Mouse (Mus musculus) left cerebral cortex, postnatal 36 days (tissue): Measurements from ENCODE around the gene Hint1. TPM values are rescaled to one million over a fixed set of nuclear protein-coding genes. Genes with fewer than 3 reads are reported as not detected.
"Not testable (repeated sequence)": the region's sequence is repeated elsewhere in the genome, so short reads cannot be mapped to it uniquely, and the experiment has no call there.

Experiments
- DNase-seq, 2 experiments: peaks; one replicate each; pipeline ENCODE4 v3.0.0; 2021 to 2022; ENCODE audit warnings: low spot score in 2 of 2, mixed read lengths in 1 of 2
- intact Hi-C: fragments of 180-260 bp; cut with DNase I; formaldehyde crosslinking; loops from one replicate; pipeline ENCODE4 v1.15.1; 2025
- total RNA-seq, 2 experiments: library from RNA; stranded (reverse); gene quantifications; 2 replicates each; pipeline ENCODE4 v1.2.3; 2021

The Hint1 gene
- 100 to 1,000 TPM; 231 to 246 TPM for total RNA-seq

DNA sequence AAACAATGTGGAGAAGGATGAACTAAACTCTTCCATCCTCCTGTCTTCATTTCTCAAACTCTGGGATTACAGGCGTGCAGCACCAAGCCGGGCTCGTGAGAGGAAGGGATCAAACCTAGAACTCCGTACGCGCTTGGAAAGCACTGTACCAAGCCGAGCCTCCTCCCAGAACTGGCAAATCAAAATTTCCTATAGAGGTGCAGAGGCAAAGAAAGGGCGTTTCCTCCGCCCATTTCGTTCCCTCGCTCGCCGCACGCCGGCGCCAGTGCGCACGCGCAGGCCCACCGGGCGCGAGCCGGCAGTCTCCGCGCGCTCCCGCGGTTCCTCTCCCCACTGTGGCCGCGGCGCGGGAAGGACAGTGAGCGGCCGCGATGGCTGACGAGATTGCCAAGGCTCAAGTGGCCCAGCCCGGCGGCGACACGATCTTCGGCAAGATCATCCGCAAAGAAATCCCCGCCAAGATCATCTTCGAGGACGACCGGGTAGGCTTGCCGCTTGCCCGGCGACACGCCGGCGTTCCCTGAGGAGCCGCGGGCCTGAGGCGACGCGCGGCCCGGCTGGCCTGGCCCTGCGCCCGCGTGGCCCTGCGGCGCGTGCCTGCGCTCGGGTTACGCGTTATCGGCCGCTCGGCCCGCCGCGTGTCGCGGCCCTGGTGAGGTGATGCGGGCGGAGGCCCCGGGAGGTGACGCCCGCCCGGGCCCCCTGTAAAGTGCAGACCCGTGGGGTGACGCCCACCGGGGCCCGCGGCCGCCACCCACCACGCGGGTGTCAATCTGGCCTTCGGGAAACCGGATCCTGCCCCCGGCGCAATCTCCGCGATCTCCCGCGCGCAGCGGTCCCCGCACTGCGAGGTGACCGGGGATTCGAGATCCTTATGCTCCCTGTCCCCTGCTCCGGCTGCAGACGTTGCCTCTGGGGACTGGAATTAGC is at the start of gene Hint1:
Gene Hint1, plus strand, starts transcription at position 265 of the 930 bp plus-strand sequence.
- DNase-seq = peak; percentile 93 to 96
- intact Hi-C loops = loop anchor here (10.0 kb wide), 1 partner anchor 562 kb away; the partner anchor contains the start of gene Acsl6

DNA sequence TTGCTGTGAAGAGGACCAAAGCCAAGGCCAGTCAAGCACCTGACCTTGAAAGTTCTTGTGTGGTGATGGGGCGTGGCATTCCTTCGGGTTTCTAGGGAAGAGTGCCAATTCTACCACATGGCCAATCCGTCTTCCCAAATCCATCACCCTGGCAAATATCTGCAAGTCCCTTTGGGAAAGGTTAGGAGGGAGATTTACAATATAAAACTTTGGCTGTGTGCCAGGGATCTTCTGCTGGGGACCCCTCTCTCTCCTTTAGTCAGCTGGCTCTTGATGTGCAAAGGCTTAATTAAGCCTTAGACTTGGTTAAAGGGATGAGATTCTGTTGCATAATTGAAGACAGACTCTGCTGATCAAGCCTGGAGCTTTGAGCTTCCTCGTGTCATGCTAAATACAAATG is 48.7 kb upstream of the Hint1 start:
- no peak for DNase-seq
- intact Hi-C loops = no loop called here

DNA sequence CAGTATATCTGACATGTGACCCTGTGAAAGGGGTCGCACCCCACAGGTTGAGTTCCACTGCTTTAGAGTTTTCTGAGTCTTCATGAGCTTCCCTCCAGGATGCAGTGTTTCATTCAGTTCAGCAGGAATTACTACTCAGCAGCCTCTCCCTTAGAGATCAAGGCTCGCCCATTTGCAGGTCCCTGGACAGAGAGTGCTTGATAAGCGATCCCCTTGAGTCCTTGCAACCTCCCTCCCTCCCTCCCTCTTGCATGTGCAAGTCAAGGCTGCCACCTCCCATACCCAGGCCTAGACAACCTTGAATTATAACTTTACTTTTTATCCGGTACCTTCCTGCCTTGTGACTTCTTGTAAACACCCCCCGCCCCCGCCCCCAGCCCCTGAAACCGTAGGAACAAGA is 46.7 kb upstream of the Hint1 start:
- intact Hi-C loops = no loop called here
- DNase-seq = no peak

DNA sequence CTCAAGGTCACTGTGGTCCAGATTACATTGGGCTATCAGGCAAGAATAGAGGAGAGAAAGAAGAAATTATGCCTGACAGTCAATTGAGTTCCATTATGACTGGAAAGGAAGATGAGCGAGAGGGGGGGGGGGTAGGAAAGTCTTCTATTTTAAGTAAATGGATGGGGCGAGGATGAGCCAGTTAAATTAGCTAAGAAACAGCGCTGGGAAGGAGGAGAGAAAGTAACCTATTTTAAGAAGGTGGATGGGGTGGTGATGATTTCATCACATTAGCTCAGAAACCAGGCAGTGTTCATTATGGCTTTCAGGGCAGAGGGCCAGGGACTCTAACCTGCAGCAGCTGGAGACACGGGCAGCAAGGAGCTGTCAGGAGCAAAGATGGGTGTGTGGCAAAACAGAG is 42.7 kb upstream of the Hint1 start:
- DNase-seq = peak; percentile 38 to 53
- intact Hi-C loops = no loop called here

DNA sequence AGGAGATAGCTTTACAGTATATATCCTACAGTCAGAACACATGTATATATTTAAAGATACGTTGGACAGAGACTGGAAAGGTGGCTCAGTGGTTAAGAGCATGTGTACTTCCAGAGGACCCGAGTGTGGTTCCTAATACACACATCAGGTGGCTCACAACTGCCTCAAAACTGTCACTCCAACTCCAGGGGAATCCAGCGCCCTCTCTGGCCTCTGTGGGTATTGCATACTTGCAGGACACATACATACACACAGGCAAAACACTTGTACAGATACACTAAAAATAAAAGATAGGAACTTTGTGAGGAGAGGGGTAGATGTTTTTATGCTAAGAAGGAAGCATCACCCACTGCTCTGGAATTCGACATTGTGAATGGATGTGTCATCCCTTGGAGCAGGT is 40.4 kb upstream of the Hint1 start:
- intact Hi-C loops = no loop called here
- DNase-seq = no peak

DNA sequence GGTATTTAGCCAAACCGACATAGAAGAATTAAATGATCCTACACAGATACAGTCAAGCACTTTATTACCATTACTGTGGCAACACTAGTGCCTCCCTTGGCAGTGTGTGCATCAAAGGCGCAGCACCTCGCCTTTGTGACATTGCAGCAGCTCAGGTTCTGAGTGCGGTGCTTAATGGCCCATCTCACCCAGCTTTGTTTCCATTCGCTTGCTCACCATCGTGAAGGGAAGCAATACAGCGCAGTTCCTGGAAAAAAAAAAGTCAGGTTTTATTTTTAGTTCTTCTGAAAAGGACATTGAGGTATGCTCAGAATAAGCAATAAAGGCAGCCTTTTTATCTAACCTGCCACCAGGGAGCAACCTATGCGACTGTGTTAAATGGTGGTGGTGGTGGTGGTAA is 39.4 kb upstream of the Hint1 start:
- DNase-seq = no peak
- intact Hi-C loops = no loop called here

DNA sequence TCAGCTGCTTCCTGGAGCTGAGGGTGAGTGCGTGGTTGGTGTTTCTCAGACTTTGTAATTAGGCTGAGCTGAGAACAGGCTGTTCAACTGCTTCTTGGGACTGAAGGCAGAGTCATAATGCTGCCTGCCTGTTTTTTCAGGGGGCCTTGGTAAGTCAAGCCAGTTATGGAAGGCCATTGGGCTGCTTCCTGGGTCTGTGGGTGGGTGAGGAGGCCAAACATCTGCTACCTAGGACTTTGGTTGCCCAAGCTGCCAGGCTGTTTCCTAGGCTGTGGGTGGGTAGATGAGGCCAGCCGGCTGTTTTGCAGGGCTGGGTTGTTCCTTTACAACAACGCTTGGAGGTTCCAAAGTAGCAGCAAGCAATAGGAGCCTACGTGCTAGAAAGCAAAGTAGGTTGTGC is 32.4 kb upstream of the Hint1 start:
- DNase-seq = peak; percentile 85 to 89
- intact Hi-C loops = loop anchor here (1.0 kb wide), 1 partner anchor 29 kb away; no protein-coding TSS in a partner anchor

DNA sequence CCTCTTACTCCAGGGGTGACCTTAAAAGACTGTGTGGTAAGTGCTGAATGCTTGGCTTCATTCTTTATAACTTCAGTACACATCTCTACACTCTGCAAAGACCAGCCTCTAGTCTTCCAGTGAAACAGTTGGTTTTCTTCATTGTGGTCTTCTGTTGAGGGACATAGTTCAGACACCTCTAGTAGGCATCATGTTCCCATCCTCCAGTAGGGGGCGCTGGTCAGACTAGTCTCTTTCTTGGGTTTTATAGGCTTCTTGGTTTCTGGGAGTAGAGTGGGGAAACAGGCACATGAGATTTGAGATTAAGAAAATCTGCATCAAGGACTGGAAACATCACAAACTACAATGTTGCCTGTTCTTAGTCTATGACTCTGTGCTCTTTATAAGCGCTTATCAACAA is 31.6 kb upstream of the Hint1 start:
- no peak for DNase-seq
- intact Hi-C loops = no loop called here

DNA sequence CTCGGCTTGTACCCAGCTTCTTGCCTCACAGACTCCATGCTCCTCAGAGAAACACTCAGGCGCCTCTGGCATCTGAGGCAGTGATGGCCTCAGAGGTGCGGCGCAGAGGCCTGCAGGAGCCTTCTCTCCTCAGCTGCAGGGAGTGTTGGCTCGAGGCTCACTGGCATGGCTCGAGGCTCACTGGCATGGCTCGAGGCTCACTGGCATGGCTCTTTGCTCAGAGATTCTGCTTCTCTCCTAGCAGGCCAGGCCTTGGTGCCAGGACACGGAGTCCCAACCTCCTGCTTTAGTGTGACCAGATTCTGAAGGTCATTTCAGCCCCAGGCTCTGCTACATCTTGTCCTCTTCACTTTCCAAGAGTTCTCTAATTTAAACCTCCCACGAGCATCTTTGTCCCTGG is 30.1 kb upstream of the Hint1 start:
- intact Hi-C loops = no loop called here
- DNase-seq = peak in 1 of 2 experiments; percentile 25

DNA sequence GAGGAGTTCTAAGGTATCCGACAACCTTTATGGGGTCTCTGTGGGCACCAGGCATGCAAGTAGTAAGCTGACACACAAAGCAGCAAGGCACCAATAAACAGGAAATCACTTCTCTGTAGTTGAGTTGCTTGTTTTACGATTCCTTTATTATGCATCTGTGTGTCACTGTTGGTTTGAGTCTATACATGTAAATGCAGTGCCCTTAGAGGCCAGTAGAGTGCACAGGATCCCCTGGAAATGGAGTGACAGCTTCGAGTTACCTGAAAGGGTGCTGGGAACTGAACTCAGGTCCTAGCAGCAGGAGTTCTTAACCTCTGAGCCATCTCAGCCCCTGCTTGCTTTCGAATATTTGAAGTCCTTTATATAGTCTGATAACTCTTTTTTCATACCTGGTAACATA is 26.5 kb upstream of the Hint1 start:
- intact Hi-C loops = no loop called here
- DNase-seq = no peak

DNA sequence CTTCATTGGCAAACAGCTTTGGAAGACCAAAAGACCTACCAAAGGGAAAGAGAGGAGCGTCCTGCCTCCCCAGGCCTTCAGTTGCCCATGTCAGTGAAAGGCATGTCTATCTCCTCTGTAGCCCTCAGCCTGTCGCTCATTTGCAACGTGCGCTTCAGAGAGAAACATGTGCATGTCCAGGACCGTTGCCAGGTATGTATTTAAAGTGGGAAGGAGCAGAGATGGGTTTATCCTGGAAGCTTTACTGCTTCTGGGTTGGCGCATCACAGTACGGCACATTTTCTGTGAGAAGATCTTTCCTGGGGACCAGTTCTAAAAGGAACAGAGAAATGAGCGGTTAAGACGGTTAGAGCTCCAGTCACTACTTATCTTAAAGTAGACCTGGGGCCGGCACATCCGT is 25.3 kb upstream of the Hint1 start:
- intact Hi-C loops = no loop called here
- DNase-seq = peak in 1 of 2 experiments; percentile 15

DNA sequence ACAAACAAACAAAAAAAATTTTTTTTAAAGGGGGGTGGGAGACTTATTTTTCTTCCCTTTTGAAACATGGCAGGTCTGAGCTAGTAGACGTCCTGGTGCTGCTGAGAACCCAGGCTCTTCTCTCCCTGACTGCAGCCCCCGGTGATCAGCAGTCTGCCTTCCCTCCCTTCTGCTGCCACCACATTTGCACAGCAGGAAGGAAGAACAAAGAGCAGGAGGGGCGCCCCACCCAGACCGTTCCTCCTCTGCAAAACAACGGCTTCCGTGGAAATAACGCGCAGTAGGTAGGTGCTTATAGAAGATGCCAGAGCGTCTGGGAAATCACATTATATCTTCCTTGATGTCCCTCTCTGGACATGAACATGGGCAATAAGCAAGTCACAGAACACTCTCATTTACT is 21.8 kb upstream of the Hint1 start:
- intact Hi-C loops = no loop called here

DNA sequence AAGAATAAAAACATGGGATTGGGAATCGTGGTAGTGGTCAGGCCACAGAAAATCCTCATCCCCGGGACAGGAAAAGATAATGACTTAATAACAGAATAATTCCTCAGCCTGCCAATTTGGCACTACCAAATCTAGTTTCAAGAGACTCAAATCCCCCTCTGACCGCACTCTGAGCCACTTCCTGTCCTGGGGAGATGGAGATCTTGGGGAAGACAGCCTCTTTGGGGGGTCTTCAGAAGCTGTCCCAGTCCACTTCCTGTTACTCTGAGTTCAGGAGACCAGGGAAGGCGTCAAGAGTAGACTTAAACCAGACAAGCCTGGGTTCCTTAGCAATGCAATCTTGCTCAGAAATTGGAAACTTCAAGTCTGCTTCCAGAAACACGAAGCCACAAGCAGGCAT is 21.2 kb upstream of the Hint1 start:
- no peak for DNase-seq
- intact Hi-C loops = no loop called here

More for the DNA sequence above, 21.8 kb upstream of the Hint1 start:
- no peak for DNase-seq

DNA sequence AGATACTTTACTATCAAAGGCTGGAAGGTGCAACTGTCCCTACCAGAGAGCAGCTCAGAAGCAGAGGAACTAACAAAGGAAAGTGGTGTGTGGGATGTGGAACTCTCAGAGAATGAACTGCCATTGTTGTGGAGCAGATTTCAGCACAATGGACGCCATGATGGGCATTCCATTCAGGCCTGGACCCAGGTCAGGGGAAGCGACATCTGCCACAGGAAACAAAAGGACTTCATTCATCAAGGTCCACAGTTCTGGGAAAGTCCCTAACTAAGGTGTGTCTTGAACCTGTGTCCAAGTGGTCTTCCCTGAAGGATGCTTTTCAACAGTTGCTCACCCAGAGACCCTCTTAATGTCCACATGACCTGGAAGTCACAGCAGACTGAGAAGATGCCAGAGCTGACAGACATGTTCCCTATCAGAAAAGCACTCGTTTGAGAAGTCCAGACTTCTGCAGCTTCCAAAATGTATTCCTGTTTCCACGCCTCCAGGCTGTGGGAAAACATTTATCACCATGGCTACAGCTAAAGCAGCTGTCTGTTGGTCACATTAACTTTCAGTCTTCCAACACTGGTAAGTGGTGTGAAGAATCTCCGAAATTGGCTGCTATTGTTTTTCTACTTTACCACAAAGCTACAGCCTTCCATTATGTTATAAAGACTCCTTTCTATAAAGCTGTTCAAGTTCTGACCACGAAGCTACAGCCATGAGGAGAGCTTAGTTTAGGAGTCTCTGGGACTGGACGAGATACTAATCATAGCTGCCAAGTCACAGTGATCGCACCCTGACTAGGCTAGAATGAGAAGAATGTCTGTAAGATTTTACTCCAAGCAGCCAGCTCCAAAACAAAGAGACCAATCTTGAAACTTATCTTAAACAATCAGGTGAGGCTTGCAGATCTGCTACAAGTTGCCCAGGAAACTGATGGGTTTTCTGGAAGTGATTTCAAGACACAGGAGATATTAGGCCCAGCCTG is 20.4 kb upstream of the Hint1 start:
- intact Hi-C loops = no loop called here
- DNase-seq = no peak

DNA sequence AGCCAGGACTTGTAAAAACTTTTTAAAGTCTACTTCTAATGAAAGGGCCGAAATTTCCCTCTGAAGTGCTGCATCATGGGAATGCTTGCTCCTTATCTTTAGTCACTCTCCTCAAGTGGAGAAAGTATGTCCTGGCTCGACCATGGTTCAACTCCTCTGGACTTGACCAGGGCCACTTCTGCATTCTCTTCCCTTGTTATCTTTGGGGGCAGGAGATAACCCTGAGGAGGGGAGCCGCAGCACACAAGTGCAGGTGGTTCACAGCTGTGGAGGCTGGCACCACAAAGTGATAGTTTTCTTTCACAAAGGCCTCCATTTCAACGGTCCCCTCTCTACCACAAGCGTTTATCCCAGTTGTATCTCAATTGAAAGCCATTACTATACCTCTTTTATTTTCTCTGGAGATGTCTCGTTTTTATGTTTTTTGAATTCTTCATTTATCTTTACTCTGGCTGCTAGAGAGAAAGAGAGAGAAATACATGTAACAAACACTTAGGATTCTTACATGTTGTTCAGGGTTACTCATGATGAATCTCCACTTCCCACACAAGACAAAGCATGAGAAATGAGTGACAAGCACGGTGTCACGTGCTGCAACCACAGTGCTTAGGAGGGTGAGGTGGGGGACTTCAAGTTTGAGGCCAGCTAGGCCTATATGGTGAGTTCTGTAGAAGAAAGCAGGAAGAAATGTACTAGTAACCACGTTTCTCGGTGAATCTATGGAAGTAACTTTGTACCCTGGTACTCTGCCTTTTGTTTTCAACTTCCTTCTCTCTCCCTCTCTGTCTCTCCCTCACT is 16.0 kb upstream of the Hint1 start:
- no peak for DNase-seq
- intact Hi-C loops = no loop called here

DNA sequence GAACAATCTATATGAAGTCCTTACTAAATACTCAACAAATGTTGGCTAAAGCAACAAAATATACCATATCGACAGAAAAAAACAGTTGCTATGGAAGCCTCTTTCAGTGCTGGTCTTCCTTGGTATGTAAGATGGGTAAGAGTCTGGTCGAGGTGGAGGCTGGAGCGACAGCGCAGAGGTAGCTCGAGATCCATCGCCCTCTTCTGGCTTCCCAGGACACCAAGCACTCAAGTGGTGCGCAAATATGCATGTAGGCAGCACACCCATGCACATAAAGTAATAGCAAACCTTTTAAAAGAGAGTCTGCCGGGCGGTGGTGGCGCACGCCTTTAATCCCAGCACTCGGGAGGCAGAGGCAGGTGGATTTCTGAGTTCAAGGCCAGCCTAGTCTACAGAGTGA is 14.5 kb upstream of the Hint1 start:
- intact Hi-C loops = no loop called here
- no peak for DNase-seq

DNA sequence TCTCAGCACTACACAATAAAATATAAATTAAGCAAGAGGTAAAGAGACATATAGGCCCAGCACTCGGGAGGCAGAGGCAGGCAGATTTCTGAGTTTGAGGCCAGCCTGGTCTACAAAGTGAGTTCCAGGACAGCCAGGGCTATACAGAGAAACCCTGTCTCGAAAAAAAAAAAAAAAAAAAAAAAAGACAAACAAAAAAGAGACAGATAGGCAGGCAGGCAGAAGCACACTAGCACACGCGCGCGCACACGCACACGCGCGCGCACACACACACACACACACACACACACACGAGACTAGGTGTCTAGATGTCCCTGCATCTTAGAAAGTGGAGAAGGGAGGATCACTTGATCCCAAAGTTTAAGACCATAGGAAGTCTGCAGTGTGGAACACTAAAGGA is 7.3 kb upstream of the Hint1 start:
- DNase-seq, intact Hi-C loops: not testable (repeated sequence)

DNA sequence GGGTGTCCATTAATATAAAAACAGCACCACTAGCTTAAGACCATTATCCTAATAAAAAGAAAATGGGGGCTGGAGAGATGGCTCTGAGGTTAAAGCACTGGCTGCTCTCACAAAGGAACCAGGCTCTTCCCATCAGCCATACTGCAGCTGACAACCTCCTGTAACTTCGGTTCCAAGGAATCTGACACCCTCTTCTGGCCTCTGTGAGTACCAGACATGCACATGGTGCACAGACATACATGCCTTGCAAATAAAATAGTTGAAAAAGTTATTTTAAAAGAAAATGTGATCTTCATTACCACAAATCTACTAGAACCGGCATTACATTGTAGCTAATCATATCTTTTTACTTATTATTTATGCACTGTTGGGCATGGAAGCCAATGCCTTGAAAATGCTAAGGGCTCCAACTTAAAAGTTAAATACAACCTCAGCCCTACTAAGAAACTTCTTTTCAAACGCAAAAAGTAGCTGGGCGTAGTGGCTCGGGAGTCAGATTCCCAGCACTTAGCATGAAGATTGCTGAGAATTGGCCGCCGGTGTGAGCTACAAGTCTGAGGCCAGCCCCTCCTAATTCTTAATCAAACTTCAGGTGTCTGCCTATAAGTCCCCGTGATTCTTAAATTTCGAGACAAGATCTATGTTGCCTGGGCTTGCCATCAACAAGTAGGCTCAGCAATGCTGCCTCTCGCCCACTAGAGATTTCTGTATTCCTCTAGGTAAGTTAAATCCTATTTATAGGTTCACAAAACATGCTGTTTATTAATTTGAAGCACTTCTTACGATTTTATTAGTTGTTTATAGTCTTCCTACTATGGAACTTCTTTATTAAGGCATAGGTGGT is 6.6 kb upstream of the Hint1 start:
- intact Hi-C loops = loop anchor here (2.0 to 10.0 kb wide), 2 partner anchors 73 to 555 kb away; partner anchors contain the start of genes Acsl6 and Cdc42se2

More for the DNA sequence above, 6.6 kb upstream of the Hint1 start:
- no peak for DNase-seq
